Mouse (Mus musculus): ENCODE measurements at regions not wholly inside any gene's neighbourhood (a gene's known extent, or its start where the extent isn't known, plus 50 kb on each side); places are given as distances from the start of the nearest gene placed in this dataset.

GRCm38 (mm10) chr2:117023436-117023835, 97.7 kb upstream of the Spred1 start:
- no peak for DNase-seq (ENCODE audit: low spot score)

GRCm38 (mm10) chr2:117027071-117027470, 94.1 kb upstream of the Spred1 start:
- DNase-seq (ENCODE audit: low spot score), result no peak

GRCm38 (mm10) chr2:117028771-117029170, 92.4 kb upstream of the Spred1 start:
- DNase-seq (ENCODE audit: low spot score), result no peak

GRCm38 (mm10) chr2:117036197-117036872, 84.8 kb upstream of the Spred1 start:
- no peak for DNase-seq (ENCODE audit: low spot score)

- DNase-seq (ENCODE audit: low spot score), result no peak
Measured at GRCm38 (mm10) chr2:117040211-117040610, 81.0 kb upstream of the Spred1 start.

GRCm38 (mm10) chr2:117043831-117044230, 77.3 kb upstream of the Spred1 start:
- no peak for DNase-seq (ENCODE audit: low spot score)

- DNase-seq (ENCODE audit: low spot score), result no peak
Measured at GRCm38 (mm10) chr2:117048290-117048730, 72.9 kb upstream of the Spred1 start.

GRCm38 (mm10) chr2:117050061-117050460, 71.1 kb upstream of the Spred1 start:
- no peak for DNase-seq (ENCODE audit: low spot score)

GRCm38 (mm10) chr2:117064126-117064525, 57.0 kb upstream of the Spred1 start:
- no peak for DNase-seq (ENCODE audit: low spot score)

GRCm38 (mm10) chr2:117070348-117070747, 50.8 kb upstream of the Spred1 start:
- no peak for DNase-seq (ENCODE audit: low spot score)

GRCm38 (mm10) chr2:117071098-117071497, 50.1 kb upstream of the Spred1 start:
- DNase-seq (ENCODE audit: low spot score), result no peak

Measured in spleen, adult 12 weeks (tissue).